In the genomic region with DNA sequence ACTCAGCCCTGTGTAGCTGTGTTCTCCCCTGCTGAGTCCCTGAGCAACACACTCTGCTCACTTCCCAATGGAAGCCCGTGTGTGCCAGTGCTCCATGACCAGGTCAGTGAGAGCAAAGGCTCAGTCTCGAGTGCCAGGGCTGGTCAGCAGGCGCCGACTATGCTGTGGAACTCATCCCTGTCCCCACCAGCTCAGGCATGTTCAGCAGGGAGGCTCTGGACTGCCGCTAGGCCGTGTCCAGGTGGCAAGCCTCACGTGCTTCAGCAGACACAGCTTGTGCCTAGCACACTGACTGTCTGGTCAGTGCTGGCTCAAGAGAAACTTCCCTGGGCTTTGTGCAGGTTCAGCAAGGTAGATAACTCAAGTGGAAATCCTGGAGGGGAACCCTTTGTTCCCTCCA, we compare ENCODE assay signal across 20 mouse cellular contexts.
DNase-seq lines count a peak whose midpoint lies in the region; ATAC-seq lines count a peak whose summit lies in the region.
"Had no signal": no experiment of that assay in that cellular context is flagged by ENCODE, and none has a peak within 500 bp of the region (broad histone marks: within the 10 kb centered on the region; RNA-seq: fewer than 3 reads in every experiment).

No protein-coding gene starts in this region.

- no peak for ATAC-seq in cerebellum, adult (ENCODE audit: insufficient number of reproducible peaks, low FRiP score, low TSS enrichment)
- ATAC-seq: activated CD4-positive, CD25-positive, alpha-beta regulatory T cell, adult 4 months; forebrain, embryonic 14.5 days; forebrain, postnatal 0 days; hindbrain, embryonic 16.5 days; intestine, embryonic 15.5 days had no signal

- DNase-seq in cerebellum, adult 11-12 months: peak; percentile 45
- DNase-seq in cerebellum, postnatal 4 days (ENCODE audit: low spot score in 2 of 2): no peak
- DNase-seq in cerebellum, adult 9-10 months: peak; percentile 41
- peak; percentile 29 to 32 for DNase-seq in kidney, postnatal 36 days
- no peak for DNase-seq in kidney, postnatal 10 days
- DNase-seq: adrenal gland, adult 8-10 months; adrenal gland, postnatal 25 days; cerebellum, adult 11 months; forebrain, postnatal 0 days; gastrocnemius, adult 2 months; gastrocnemius, postnatal 14 days; heart, adult 18-20 months; heart, postnatal 10 days; heart, postnatal 36 days; kidney, adult 11 months had no signal

Comparison
In these comparisons a context has a peak if more than half of its experiments do, and no peak if none do; other contexts are left out.
1. DNase-seq: peak in cerebellum, adult 11-12 months (single experiment), cerebellum, adult 9-10 months (single experiment) and kidney, postnatal 36 days (2 of 2); none in cerebellum, postnatal 4 days (0 of 2) and kidney, postnatal 10 days (single experiment).